Mouse (Mus musculus): Measurements from ENCODE around the gene Robo2. TPM values are rescaled to one million over a fixed set of nuclear protein-coding genes. Genes with fewer than 3 reads are reported as not detected.

The Robo2 gene
- polyA plus RNA-seq, 1 experiment: not detected

DNA sequence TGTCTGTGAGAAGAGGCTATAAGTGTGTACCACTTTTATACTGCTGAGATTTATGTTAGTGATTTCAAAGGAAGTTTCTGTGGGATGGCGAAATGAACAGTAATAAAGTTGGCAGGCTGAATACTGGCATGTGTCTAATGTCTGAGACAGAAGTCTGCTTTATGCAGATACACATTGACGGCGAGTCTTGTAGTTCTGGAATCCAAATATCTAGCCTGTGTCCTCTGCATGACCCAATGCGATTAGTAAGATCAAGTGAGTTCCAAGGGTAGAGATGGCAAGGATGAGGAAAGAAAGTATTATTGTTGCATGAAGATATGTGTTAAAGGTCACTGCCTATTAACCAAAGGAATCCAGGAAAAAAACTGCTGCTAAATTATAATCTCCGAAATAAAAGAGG lies 541.3 kb downstream of the Robo2 start:
- no peak for TF ChIP-seq GATA1 (IDR thresholded peaks at IDR 0.05; ENCODE audit: low read length)

DNA sequence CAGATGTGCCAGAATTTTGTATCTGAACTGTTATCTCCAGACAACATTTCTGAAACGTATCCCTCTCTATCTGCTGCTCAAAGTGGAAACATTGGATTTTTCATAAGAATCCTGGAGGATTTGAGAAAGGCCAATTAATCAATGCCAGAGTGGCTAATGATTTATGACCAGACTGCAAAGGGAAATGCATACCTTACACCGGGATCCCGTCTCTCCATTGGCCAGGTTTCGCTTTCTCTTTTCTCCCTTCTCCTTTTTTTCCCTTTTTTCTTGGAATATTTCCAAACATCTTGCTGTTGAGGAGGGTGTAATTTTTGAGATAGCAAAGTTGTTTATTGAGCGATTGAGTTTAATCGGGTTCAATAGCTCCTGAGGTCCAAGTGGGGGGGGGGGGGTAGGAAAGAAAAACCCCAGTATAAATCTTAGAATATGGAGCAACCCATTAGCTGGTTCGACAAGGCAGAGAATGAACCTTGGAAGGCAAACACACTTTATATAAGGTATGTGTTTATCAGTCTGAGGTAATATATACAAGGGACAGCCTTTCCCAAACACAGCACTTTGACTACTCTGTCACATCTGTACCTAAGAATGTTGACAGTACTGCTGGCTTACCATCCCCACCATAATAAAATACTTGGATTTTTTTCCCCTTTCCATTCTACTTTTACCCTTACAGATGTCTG lies 542.0 kb downstream of the Robo2 start:
- no peak for TF ChIP-seq GATA1 (IDR thresholded peaks at IDR 0.05; ENCODE audit: low read length)

DNA sequence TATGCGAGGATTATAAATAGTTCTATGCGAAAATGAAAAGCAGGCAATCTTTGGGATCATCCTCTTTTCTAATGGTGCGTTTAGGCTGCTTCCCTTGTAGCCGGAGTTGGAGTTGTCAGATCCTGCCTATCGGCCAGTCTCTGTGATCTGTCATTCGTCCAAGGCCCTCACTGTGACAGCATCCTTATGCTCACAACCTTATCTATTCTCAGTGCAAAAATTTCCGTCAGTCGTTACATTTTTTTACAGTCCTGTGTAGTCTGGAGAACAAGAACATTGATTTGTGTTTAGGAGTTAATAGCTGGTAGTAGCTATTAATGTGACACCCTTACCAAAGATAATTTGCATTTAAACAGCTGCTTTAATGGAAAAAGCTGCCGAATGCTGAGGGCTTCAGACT lies 547.0 kb downstream of the Robo2 start:
- TF ChIP-seq GATA1 (IDR thresholded peaks at IDR 0.05; ENCODE audit: low read length): no peak

DNA sequence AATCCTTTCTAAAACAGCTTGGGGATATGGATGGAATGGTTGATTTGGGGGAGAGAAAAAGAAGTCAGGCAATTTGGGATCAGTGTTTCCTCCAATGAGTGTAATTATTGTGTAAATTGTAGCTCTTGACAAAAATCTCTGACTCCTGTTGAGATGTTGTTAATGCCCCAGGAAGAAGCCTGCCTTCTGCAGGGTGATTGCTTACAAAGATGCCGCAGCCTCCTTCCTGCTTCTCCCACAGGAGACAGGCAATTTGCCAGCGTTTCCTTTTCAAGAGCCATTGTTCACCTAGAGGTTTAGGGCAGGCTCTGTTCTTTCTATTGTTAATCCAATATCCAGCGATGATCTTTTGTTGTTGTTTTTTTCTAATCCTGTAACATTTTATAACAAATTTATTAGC lies 547.9 kb downstream of the Robo2 start:
- no peak for TF ChIP-seq GATA1 (IDR thresholded peaks at IDR 0.05; ENCODE audit: low read length)

DNA sequence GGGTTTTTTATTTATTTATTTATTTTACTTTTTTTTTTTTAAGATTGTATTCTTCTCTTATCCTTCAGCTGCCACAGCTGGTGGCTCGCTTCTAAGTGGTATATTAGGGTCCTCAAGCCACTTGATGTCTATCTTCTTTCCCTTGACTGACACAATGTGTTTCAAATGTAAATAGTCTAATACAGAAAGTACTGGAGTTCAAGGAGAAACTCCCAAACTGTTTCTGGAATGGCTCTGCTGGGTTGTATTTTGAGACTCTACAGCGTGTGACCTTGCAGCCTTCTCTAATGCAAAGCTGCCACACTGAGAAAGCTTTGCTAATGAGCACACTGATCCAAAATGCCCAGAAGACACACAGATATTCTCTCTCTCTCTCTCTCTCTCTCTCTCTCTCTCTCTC lies 552.9 kb downstream of the Robo2 start:
- TF ChIP-seq GATA1 (IDR thresholded peaks at IDR 0.05; ENCODE audit: low read length): no peak

DNA sequence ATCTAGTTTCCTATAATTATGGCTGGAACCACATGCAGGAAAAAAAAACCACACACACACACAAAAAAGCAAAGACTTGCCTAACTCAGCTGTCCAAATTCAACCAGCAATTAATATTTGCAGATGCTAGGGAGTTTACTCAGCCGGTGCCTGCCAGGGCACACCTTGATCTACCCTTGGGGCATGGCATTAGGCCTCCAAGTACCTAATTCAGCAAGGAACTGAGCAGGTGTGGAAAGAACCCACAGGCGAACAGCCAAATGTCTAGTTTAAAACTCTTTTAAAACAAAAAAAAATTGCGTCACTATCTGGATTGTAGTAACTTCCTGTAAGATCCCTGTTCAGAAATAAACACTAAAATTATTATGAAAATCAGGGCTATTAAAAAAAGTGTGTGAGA lies 555.8 kb downstream of the Robo2 start:
- TF ChIP-seq GATA1 (IDR thresholded peaks at IDR 0.05; ENCODE audit: low read length): no peak

Measured in G1E-ER4 (cell line).